Mouse (Mus musculus) urinary bladder, postnatal 14 days (tissue): Measurements from ENCODE around the gene Gm10717.
"Not testable (repeated sequence)": the region's sequence is repeated elsewhere in the genome, so short reads cannot be mapped to it uniquely, and the experiment has no call there.

Experiments
- DNase-seq: peaks from one replicate; pipeline ENCODE4 v3.0.0; 2021; ENCODE audit warnings: low spot score

Gene Gm10717

DNA sequence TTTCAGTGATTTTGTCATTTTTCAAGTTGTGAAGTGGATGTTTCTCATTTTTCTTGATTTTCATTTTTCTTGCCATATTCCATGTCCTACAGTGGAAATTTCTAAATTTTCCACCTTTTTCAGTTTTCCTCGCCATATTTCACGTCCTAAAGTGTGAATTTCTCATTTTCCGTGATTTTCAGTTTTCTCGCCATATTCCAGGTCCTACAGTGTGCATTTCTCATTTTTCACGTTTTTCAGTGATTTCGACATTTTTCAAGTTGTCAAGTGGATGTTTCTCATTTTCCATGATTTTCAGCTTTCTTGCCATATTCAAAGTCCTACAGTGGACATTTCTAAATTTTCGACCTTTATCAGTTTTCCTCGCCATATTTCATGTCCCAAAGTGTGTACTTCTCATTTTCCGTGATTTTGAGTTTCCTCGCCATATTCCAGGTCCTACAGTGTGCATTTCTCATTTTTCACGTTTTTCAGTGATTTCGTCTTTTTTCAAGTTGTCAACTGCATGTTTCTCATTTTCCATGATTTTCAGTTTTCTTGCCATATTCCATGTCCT, at the start of gene Gm10717:
Gene Gm10717, plus strand, starts transcription at position 506 of the 556 bp plus-strand sequence.
- peak; percentile 53 for DNase-seq

DNA sequence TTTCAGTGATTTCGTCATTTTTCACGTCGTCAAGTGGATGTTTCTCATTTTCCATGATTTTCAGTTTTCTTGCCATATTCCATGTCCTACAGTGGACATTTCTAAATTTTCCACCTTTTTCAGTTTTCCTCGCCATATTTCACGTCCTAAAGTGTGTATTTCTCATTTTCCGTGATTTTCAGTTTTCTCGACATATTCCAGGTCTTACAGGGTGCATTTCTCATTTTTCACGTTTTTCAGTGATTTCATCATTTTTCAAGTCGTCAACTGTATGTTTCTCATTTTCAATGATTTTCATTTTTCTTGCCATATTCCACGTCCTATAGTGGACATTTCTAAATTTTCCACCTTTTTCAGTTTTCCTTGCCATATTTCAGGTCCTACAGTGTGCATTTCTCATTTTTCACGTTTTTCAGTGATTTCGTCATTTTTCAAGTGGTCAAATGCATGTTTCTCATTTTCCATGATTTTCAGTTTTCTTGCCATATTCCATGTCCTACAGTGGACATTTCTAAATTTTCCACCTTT, 24.7 kb upstream of the Gm10717 start, which contains the start of gene Gm10722:
Gene Gm10722, plus strand, starts transcription at position 478 of the 528 bp plus-strand sequence.
- DNase-seq, result not testable (repeated sequence)

GRCm38 (mm10) chr9:3001006-3001405, 24.2 kb upstream of the Gm10717 start:
- not testable (repeated sequence) for DNase-seq

DNA sequence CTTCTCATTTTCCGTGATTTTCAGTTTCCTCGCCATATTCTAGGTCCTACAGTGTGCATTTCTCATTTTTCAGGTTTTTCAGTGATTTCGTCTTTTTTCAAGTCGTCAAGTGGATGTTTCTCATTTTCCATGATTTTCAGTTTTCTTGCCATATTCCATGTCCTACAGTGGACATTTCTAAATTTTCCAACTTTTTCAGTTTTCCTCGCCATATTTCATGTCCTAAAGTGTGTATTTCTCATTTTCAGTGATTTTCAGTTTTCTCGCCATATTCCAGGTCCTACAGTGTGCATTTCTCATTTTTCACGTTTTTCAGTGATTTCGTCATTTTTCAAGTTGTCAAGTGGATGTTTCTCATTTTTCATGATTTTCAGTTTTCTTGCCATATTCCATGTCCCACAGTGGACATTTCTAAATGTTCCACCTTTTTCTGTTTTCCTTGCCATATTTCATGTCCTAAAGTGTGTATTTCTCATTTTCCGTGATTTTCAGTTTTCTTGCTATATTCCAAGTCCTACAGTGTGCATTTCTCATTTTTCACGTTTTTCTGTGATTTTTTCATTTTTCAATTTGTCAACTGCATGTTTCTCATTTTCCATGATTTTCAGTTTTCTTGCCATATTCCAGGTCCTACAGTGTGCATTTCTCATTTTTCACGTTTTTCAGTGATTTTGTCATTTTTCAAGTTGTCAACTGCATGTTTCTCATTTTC, 23.1 kb upstream of the Gm10717 start:
- peak; percentile 97 for DNase-seq

DNA sequence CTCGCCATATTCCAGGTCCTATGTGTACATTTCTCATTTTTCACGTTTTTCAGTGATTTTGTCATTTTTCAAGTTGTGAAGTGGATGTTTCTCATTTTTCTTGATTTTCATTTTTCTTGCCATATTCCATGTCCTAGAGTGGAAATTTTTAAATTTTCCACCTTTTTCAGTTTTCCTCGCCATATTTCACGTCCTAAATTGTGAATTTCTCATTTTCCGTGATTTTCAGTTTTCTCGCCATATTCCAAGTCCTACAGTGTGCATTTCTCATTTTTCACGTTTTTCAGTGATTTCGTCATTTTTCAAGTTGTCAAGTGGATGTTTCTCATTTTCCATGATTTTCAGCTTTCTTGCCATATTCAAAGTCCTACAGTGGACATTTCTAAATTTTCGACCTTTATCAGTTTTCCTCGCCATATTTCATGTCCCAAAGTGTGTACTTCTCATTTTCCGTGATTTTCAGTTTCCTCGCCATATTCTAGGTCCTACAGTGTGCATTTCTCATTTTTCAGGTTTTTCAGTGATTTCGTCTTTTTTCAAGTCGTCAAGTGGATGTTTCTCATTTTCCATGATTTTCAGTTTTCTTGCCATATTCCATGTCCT, 22.3 kb upstream of the Gm10717 start, which contains the start of gene Gm11168:
Gene Gm11168, plus strand, starts transcription at position 553 of the 603 bp plus-strand sequence.
- DNase-seq, result not testable (repeated sequence)

GRCm38 (mm10) chr9:3006179-3006578, 19.0 kb upstream of the Gm10717 start:
- not testable (repeated sequence) for DNase-seq

DNA sequence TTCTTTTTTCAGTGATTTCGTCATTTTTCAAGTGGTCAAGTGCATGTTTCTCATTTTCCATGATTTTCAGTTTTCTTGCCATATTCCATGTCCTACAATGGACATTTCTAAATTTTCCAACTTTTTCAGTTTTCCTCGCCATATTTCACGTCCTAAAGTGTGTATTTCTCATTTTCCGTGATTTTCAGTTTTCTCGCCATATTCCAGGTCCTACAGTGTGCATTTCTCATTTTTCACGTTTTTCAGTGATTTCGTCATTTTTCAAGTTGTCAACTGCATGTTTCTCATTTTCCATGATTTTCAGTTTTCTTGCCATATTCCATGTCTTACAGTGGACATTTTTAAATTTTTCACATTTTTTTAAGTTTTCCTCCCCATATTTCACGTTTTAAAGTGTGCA, 18.6 kb upstream of the Gm10717 start:
- peak; percentile 76 for DNase-seq

GRCm38 (mm10) chr9:3007272-3007671, 17.9 kb upstream of the Gm10717 start:
- DNase-seq, result not testable (repeated sequence)

DNA sequence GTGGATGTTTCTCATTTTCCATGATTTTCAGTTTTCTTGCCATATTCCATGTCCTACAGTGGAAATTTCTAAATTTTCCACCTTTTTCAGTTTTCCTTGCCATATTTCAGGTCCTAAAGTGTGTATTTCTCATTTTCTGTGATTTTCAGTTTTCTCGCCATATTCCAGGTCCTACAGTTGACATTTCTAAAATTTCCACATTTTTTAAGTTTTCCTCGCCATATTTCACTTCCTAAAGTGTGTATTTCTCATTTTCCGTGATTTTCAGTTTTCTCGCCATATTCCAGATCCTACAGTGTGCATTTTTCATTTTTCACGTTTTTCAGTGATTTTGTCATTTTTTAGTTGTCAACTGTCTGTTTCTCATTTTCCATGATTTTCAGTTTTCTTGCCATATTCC, 15.9 kb upstream of the Gm10717 start:
- not testable (repeated sequence) for DNase-seq

DNA sequence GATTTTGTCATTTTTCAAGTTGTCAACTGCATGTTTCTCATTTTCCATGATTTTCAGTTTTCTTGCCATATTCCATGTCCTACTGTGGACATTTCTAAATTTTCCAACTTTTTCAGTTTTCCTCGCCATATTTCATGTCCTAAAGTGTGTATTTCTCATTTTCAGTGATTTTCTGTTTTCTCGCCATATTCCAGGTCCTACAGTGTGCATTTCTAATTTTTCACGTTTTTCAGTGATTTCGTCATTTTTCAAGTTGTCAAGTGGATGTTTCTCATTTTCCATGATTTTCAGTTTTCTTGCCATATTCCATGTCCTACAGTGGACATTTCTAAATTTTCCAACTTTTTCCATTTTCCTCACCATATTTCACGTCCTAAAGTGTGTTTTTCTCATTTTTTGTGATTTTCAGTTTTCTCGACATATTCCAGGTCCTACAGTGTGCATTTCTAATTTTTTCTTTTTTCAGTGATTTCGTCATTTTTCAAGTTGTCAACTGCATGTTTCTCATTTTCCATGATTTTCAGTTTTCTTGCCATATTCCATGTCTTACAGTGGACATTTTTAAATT, 13.1 kb upstream of the Gm10717 start:
- not testable (repeated sequence) for DNase-seq

GRCm38 (mm10) chr9:3012733-3013279, 12.4 kb upstream of the Gm10717 start, which contains the start of gene Gm10721:
Gene Gm10721 (plus strand): TSS chr9:3013140.
- DNase-seq, result not testable (repeated sequence)

DNA sequence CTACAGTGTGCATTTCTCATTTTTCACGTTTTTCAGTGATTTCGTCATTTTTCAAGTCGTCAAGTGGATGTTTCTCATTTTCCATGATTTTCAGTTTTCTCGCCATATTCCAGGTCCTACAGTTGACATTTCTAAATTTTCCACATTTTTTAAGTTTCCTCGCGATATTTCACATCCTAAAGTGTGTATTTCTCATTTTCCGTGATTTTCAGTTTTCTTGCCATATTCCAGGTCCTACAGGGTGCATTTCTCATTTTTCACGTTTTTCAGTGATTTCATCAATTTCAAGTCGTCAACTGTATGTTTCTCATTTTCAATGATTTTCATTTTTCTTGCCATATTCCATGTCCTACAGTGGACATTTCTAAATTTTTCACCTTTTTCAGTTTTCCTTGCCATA, 9.9 kb upstream of the Gm10717 start, which contains the start of gene Gm10720:
Gene Gm10720, plus strand, starts transcription at position 301 of the 400 bp plus-strand sequence.
- DNase-seq, result not testable (repeated sequence)

DNA sequence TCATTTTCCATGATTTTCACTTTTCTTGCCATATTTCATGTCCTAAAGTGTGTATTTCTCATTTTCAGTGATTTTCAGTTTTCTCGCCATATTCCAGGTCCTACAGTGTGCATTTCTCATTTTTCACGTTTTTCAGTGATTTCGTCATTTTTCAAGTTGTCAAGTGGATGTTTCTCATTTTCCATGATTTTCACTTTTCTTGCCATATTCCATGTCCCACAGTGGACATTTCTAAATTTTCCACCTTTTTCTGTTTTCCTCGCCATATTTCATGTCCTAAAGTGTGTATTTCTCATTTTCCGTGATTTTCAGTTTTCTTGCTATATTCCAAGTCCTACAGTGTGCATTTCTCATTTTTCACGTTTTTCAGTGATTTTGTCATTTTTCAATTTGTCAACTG, 9.3 kb upstream of the Gm10717 start:
- DNase-seq, result not testable (repeated sequence)

- DNase-seq, result not testable (repeated sequence)
Observed at GRCm38 (mm10) chr9:3017108-3017507, 8.1 kb upstream of the Gm10717 start, which contains the start of gene Gm10719. Gene Gm10719 (plus strand): TSS chr9:3017408.

DNA sequence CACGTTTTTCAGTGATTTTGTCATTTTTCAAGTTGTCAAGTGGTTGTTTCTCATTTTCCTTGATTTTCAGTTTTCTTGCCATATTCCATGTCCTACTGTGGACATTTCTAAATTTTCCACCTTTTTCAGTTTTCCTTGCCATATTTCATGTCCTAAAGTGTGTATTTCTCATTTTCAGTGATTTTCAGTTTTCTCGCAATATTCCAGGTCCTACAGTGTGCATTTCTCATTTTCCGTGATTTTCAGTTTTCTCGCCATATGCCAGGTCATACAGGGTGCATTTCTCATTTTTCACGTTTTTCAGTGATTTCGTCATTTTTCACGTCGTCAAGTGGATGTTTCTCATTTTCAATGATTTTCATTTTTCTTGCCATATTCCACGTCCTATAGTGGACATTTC, 6.3 kb upstream of the Gm10717 start:
- peak; percentile 19 for DNase-seq

DNA sequence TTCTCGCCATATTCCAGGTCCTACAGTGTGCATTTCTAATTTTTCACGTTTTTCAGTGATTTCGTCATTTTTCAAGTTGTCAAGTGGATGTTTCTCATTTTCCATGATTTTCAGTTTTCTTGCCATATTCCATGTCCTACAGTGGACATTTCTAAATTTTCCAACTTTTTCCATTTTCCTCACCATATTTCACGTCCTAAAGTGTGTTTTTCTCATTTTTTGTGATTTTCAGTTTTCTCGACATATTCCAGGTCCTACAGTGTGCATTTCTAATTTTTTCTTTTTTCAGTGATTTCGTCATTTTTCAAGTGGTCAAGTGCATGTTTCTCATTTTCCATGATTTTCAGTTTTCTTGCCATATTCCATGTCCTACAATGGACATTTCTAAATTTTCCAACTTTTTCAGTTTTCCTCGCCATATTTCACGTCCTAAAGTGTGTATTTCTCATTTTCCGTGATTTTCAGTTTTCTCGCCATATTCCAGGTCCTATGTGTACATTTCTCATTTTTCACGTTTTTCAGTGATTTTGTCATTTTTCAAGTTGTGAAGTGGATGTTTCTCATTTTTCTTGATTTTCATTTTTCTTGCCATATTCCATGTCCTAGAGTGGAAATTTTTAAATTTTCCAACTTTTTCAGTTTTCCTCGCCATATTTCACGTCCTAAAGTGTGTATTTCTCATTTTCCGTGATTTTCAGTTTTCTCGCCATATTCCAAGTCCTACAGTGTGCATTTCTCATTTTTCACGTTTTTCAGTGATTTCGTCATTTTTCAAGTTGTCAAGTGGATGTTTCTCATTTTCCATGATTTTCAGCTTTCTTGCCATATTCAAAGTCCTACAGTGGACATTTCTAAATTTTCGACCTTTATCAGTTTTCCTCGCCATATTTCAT, 5.1 kb upstream of the Gm10717 start:
- peak; percentile 66 for DNase-seq

DNA sequence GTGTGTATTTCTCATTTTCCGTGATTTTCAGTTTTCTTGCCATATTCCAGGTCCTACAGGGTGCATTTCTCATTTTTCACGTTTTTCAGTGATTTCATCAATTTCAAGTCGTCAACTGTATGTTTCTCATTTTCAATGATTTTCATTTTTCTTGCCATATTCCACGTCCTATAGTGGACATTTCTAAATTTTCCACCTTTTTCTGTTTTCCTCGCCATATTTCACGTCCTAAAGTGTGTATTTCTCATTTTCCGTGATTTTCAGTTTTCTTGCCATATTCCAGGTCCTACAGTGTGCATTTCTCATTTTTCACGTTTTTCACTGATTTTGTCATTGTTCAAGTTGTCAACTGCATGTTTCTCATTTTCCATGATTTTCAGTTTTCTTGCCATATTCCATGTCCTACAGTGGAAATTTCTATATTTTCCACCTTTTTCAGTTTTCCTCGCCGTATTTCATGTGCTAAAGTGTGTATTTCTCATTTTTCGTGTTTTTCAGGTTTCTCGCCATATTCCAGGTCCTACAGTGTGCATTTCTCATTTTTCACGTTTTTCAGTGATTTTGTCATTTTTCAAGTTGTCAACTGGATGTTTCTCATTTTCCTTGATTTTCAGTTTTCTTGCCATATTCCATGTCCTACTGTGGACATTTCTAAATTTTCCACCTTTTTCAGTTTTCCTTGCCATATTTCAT, 2.8 kb upstream of the Gm10717 start:
- peak; percentile 69 for DNase-seq

- not testable (repeated sequence) for DNase-seq
Observed at GRCm38 (mm10) chr9:3023312-3023984, 1.8 kb upstream of the Gm10717 start, which contains the start of gene Gm10718. Gene Gm10718 (plus strand): TSS chr9:3023547.

GRCm38 (mm10) chr9:3023985-3024648, 1.1 kb upstream of the Gm10717 start:
- peak; percentile 65 for DNase-seq
